Mouse (Mus musculus): ENCODE results near the gene Aldh1l1. TPM values are rescaled to one million over a fixed set of nuclear protein-coding genes. Genes with fewer than 3 reads are reported as not detected.

The Aldh1l1 gene
- polyA plus RNA-seq, 2 experiments, result 1.5 to 2.1 TPM

DNA sequence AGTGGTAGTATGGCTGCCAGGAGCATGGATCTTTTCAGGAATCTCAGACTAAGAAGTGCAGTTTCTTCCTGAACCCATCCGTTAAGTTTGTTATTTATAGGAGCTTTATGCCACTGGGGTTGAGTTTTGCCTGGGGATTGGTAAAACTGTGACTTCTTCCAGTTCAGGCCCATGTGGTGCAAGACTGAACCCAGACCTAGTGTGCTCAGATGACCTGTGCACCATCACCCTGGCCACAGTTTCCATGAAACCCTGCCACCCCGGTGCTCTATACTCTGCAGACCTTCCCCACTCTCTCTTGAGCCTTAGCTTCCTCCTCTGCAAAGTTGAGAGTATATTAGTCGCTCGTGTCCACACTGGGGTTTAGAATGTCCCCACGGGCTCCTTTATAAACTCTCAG lies 26.2 kb downstream of the Aldh1l1 start:
- Histone ChIP-seq H3K4me3 (replicated peaks; ENCODE audit: low read length) (no peak overlapping the region), H3K9ac (ENCODE audit: low read depth, low read length, severe bottlenecking) (no peak overlapping the region), H3K4me1 (ENCODE audit: control insufficient read depth, insufficient read depth, low read length) (peaks cover 17% of the 10 kb centered on the region), H3K27ac (replicated peaks; ENCODE audit: low read depth, low read length) (no peak overlapping the region), H3K27me3 (ENCODE audit: control insufficient read depth, insufficient read depth, low read length) (no peaks in the 10 kb centered on the region), H3K36me3 (ENCODE audit: control insufficient read depth, insufficient read depth, low read length) (no peaks in the 10 kb centered on the region), H3K9me3 (ENCODE audit: control insufficient read depth, low read length) (no peaks in the 10 kb centered on the region), H3K4me2 (replicated peaks; ENCODE audit: low read depth, low read length, severe bottlenecking) (no peak overlapping the region)
- no peak for ATAC-seq (ENCODE audit: low FRiP score, low read depth)
- DNase-seq (ENCODE audit: low spot score), result no peak
- WGBS, result 84% methylated on average over 5 of the region's 5 CpGs
- TF ChIP-seq POLR2A (IDR thresholded peaks at IDR 0.05; ENCODE audit: borderline replicate concordance, extremely low read depth, insufficient read depth, insufficient read length), result no peak

DNA sequence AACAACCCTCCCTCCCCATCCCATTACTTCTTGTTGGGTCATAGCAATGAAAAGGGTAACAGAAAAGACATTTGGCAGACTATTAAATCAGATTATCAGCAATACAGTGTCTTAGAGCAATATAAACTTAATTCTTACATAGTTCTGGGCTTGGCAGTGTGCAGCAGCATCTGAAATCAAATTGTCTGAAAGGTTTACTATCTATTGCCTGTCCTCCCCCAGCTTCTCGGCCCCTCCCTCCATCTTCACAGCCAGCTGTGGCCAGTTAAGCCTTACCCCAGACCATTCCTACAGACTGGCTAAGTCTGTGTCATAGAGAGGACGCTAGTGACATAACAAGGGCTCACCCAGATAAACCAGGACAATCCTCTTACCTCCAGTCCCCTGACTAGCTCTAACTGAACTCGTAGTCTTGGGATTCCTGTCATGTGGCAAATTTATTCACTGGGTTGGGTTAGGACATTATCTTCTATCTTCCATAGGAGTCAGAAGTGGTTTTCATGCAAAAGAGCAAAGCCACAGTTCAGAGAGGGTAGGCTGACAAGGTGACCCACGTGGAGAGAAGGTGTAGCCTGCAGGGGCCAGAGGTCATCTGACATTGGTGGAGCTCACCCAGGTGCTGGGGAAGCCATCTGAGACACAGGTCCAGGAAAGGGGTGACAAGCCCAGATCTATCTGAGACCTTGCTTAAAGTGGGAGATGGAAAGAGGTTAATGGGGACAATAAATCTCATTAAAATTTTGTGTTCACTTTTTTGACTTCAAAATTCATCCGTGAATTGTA lies 27.0 kb downstream of the Aldh1l1 start:
- no peak for TF ChIP-seq POLR2A (IDR thresholded peaks at IDR 0.05; ENCODE audit: borderline replicate concordance, extremely low read depth, insufficient read depth, insufficient read length)
- no peak for DNase-seq (ENCODE audit: low spot score)
- Histone ChIP-seq H3K27me3 (ENCODE audit: control insufficient read depth, insufficient read depth, low read length) (no peaks in the 10 kb centered on the region), H3K27ac (replicated peaks; ENCODE audit: low read depth, low read length) (no peak overlapping the region), H3K9me3 (ENCODE audit: control insufficient read depth, low read length) (no peaks in the 10 kb centered on the region), H3K4me1 (ENCODE audit: control insufficient read depth, insufficient read depth, low read length) (peaks cover 9% of the 10 kb centered on the region), H3K4me3 (replicated peaks; ENCODE audit: low read length) (no peak overlapping the region), H3K4me2 (replicated peaks; ENCODE audit: low read depth, low read length, severe bottlenecking) (no peak overlapping the region), H3K36me3 (ENCODE audit: control insufficient read depth, insufficient read depth, low read length) (no peaks in the 10 kb centered on the region), H3K9ac (ENCODE audit: low read depth, low read length, severe bottlenecking) (no peak overlapping the region)
- ATAC-seq (ENCODE audit: low FRiP score, low read depth), result no peak
- 67% methylated on average over 5 of the region's 5 CpGs for WGBS

DNA sequence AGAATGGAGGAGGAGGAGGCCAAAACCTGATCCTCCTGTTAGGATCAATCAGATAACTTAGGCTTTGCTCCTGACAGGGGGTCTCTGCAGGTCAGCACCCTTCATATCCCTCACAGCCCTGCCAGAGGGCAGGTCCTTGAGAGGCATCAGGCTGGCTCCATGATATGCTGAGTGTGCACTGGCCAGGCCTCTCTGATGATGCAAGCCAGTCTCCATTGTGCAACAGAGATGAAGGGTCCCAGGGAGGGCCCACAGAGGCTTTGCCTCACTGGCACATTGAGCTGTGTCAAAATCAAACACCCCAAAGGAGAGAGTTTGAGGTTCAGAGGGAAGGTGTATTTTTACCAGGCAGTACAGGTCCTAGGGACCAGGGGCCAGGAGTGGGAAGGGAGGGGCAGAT lies 28.1 kb downstream of the Aldh1l1 start:
- no peak overlapping the region for H3K27ac ChIP-seq (replicated peaks; ENCODE audit: low read depth, low read length)
- DNase-seq (ENCODE audit: low spot score) (no peak), ATAC-seq (ENCODE audit: low FRiP score, low read depth) (no peak)
- no peak for TF ChIP-seq POLR2A (IDR thresholded peaks at IDR 0.05; ENCODE audit: borderline replicate concordance, extremely low read depth, insufficient read depth, insufficient read length)
- no peak overlapping the region for H3K4me3 ChIP-seq (replicated peaks; ENCODE audit: low read length)
- H3K4me2 ChIP-seq (replicated peaks; ENCODE audit: low read depth, low read length, severe bottlenecking), result no peak overlapping the region
- no peaks in the 10 kb centered on the region for H3K9me3 ChIP-seq (ENCODE audit: control insufficient read depth, low read length)
- H3K27me3 ChIP-seq (ENCODE audit: control insufficient read depth, insufficient read depth, low read length), result no peaks in the 10 kb centered on the region
- H3K4me1 ChIP-seq (ENCODE audit: control insufficient read depth, insufficient read depth, low read length), result 0 out of 2 replicates have a peak, but pooled peaks cover under 1% of the 10 kb centered on the region
- no peaks in the 10 kb centered on the region for H3K36me3 ChIP-seq (ENCODE audit: control insufficient read depth, insufficient read depth, low read length)
- H3K9ac ChIP-seq (ENCODE audit: low read depth, low read length, severe bottlenecking), result no peak overlapping the region

DNA sequence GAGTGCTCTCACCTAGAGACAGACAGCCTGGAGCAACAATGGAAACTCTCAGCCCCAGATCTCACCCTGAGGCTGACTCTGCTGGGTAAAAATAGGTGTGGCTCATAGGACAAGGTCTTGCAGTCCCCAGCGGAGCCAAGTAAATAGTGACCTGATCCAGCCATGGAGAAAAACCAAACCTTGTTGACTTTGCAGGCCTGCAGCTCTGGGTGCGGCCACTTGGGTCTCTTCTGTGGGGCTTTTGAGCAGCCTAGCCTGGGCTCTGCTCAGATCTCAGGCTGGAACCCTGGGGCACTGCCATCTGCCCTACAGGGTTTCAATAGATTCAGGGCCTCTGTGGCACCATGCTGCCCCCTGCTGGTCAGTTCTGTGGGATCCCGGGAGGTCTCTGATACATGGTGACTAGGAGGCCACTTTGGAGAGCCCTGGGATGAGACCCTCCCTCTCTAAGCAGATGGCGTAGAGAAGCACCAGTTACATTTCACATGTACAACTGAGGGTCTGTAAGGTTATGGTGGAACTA lies 28.7 kb downstream of the Aldh1l1 start:
- ATAC-seq (ENCODE audit: low FRiP score, low read depth) (peak; percentile 47), DNase-seq (ENCODE audit: low spot score) (peak; percentile 73)
- Histone ChIP-seq H3K9me3 (ENCODE audit: control insufficient read depth, low read length) (no peaks in the 10 kb centered on the region), H3K4me1 (ENCODE audit: control insufficient read depth, insufficient read depth, low read length) (0 out of 2 replicates have a peak, but pooled peaks cover 3% of the 10 kb centered on the region), H3K4me2 (replicated peaks; ENCODE audit: low read depth, low read length, severe bottlenecking) (no peak overlapping the region), H3K27ac (replicated peaks; ENCODE audit: low read depth, low read length) (no peak overlapping the region), H3K36me3 (ENCODE audit: control insufficient read depth, insufficient read depth, low read length) (no peaks in the 10 kb centered on the region), H3K27me3 (ENCODE audit: control insufficient read depth, insufficient read depth, low read length) (no peaks in the 10 kb centered on the region), H3K4me3 (replicated peaks; ENCODE audit: low read length) (no peak overlapping the region), H3K9ac (ENCODE audit: low read depth, low read length, severe bottlenecking) (no peak overlapping the region)
- WGBS, result 36% methylated on average over 4 of the region's 4 CpGs
- TF ChIP-seq POLR2A (IDR thresholded peaks at IDR 0.05; ENCODE audit: borderline replicate concordance, extremely low read depth, insufficient read depth, insufficient read length), result no peak

DNA sequence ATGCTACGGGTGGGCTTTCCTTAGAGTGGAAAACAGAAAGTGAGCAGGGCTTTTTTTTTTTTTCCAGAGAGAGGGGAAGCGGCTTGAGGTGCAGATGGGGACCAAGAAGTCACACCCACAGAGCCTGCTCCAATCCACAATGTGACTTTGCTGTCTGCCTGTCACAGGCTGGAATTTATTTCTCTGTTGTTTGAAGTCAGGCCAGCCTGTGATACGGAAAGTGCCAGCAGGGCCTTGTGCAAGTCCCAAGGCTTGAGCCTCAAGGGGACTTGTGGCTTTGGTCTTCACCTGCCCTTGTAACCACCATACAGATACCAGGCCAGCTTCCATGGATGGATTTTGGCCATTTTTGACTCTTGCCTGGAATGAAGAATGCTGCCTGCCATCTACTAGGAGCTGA lies 32.7 kb downstream of the Aldh1l1 start:
- H3K4me3 ChIP-seq (replicated peaks; ENCODE audit: low read length), result no peak overlapping the region
- TF ChIP-seq POLR2A (IDR thresholded peaks at IDR 0.05; ENCODE audit: borderline replicate concordance, extremely low read depth, insufficient read depth, insufficient read length), result no peak
- H3K4me1 ChIP-seq (ENCODE audit: control insufficient read depth, insufficient read depth, low read length), result 0 out of 2 replicates have a peak, but pooled peaks cover 3% of the 10 kb centered on the region
- no peaks in the 10 kb centered on the region for H3K36me3 ChIP-seq (ENCODE audit: control insufficient read depth, insufficient read depth, low read length)
- no peak overlapping the region for H3K4me2 ChIP-seq (replicated peaks; ENCODE audit: low read depth, low read length, severe bottlenecking)
- H3K9ac ChIP-seq (ENCODE audit: low read depth, low read length, severe bottlenecking), result no peak overlapping the region
- 36% methylated on average over 3 of the region's 3 CpGs for WGBS
- DNase-seq (ENCODE audit: low spot score) (no peak), ATAC-seq (ENCODE audit: low FRiP score, low read depth) (no peak)
- H3K27ac ChIP-seq (replicated peaks; ENCODE audit: low read depth, low read length), result no peak overlapping the region
- H3K27me3 ChIP-seq (ENCODE audit: control insufficient read depth, insufficient read depth, low read length), result no peaks in the 10 kb centered on the region
- no peaks in the 10 kb centered on the region for H3K9me3 ChIP-seq (ENCODE audit: control insufficient read depth, low read length)
